Mouse (Mus musculus) megakaryocyte progenitor cell, adult 5-6 weeks (primary cell): Measurements from ENCODE around the gene Syde1. TPM values are rescaled to one million over a fixed set of nuclear protein-coding genes. Genes with fewer than 3 reads are reported as not detected.

Experiments
- ATAC-seq: replicated peaks from 2 replicates; pipeline ENCODE4 v1.8.0; 2016; ENCODE audit warnings: mild to moderate bottlenecking, moderate TSS enrichment, inconsistent platforms; ENCODE audit not compliant: poor library complexity
- total RNA-seq, 2 experiments: library from RNA; stranded (forward) in 1 of 2; stranded (reverse) in 1 of 2; fragments of 157-497, 149-512 nt in 1 of 2; fragments of 200-1000 nt in 1 of 2; gene quantifications; 2 replicates each; pipeline versions ENCODE4 v1.2.3 to v1.2.4; 2015 to 2017

The Syde1 gene
- total RNA-seq, 2 experiments from 2014 or later, result 0.54 to 1.3 TPM

DNA sequence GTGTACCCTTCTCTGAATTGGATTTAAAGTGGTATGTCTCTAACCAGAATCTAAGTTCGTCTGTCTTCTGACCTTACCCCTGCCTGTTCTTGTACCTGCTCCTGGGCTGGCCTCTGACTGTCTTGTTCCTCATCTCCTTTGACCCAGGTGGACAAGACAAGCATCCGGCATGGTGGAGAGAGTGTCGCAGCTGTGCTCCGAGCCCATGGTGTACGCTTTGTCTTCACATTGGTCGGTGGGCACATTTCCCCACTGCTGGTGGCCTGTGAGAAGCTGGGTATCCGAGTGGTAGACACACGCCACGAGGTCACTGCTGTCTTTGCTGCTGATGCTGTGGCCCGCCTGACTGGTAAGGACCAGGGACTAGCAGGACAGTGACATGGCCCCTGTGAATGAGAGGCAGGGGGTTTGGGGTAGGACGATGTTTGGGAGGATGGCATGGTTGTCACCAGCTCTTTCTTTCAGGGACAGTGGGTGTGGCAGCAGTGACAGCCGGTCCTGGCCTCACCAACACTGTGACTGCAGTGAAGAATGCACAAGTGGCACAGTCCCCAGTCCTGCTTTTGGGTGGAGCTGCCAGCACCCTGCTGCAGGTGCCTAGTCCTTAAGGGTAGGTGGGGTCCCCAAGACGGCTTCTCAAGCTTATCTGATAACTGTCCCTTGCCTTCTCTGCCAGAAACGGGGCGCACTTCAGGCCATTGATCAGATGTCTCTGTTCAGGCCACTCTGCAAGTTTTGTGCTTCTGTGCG, 15.2 kb downstream of the Syde1 start:
- ATAC-seq, result no peak

GRCm38 (mm10) chr10:78575690-78576089, 16.1 kb downstream of the Syde1 start:
- ATAC-seq, result peak; percentile 6; the same call in 1 of the 2 replicates

DNA sequence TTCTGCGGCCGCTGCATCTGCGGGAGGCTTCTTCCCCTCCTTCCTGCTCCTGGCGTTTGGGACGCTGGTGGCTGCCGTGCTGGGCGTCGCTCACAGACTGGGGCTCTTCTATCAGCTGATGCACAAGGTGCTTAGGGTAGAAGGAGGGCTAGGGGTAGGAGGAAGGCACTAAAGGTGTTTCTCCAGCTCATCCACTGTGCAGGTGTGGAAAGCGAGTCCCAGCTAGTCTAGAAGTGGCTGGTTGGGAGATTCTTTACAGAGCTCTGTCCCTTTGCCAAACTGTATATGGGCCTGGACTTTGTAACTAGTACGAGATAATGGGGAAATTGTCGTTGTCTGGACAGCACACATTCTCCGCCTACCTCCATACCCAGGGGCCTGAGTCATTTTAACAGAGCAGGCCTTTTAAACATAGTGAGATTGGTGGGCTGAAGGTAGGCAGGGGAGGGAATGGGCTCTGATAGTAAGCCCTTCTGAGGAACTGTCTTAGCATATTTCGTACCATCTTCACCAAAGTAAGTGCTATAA, 16.6 kb downstream of the Syde1 start:
- ATAC-seq, result peak; percentile 0; the same call in 1 of the 2 replicates

DNA sequence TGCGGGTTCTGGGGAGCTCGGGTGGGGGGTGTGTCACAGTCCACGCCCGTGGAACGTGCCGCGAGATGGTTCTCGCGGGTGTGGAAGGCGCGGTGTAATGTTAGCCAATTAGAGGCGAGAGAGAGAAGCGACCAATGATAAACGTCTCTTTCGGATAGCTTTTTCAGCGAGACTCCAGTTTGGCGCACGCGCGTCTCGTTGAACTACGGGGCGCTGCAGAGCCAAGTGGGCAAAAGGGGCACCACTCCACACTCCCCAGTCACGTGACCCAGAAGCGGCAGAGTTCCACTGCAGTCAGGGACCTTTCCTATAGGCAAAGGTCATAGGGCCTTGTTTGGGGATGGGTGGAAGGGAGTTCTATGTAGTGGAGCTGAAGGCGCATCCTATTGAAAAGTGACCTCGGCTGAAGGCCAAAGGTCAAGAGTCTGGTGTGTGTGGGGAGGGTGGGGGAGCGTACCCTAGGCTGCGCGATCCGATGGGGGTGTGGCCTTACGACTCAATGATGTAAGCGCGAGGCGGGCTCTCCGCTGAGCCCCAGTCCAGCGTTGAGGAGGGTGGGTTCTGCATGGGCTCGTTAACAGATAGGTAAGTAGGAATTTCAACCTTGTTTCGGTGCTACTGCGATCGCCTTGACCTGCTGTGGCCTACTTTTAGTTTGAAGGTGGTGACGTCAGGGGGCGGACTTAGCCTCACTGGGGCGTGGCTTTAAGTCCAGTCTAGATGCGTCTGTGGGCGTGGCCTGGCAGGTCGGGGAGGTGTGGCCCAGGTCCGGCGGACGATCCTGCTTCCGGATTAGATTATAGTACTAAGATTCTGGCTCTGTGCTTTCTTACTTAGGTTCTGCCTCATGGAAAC, 17.3 kb downstream of the Syde1 start, which contains the start of gene Ilvbl:
Gene Ilvbl (plus strand): TSS at position 97 of the 855 bp plus-strand sequence.
- ATAC-seq, result peak; percentile 79

DNA sequence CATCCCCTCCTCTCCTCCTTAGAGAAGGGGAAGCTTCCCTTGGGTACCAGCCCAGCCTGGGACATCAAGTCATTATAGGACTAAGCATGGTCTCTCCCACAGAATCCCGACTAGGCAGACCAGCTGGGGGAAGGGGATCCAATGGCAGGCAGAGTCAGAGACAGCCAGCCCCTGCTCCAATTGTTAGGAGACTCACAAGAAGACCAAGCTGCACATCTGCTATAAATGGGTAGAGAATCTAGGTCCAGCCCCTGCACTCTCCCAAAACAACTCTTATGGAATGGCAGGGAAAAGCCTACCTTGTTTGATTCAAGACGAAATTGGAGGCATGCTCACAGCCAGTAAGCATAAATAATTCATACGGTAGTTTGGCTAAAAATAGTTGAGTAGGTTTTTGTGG, 18.5 kb downstream of the Syde1 start:
- ATAC-seq, result no peak

GRCm38 (mm10) chr10:78570897-78571296, 20.9 kb downstream of the Syde1 start:
- no peak for ATAC-seq

DNA sequence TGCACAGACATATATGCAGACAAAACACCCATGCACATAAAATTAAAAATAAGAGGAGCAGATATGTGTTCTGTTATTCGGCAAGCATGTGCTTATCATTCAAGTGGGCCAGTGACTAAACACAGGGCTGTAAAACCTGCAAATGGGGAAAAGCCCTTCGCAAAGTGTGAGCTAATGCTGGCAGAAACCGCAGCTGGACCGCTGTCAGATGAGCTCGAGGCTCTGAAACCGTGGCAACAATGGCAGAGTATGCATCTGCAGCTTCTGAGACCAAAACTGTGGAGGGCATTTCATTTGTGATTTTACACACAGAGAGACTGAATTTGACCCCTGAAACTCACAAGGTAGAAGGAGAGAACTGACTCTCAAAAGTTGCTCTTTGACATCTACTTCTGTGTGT, 21.3 kb downstream of the Syde1 start:
- ATAC-seq, result no peak

GRCm38 (mm10) chr10:78569686-78570085, 22.1 kb downstream of the Syde1 start:
- no peak for ATAC-seq

DNA sequence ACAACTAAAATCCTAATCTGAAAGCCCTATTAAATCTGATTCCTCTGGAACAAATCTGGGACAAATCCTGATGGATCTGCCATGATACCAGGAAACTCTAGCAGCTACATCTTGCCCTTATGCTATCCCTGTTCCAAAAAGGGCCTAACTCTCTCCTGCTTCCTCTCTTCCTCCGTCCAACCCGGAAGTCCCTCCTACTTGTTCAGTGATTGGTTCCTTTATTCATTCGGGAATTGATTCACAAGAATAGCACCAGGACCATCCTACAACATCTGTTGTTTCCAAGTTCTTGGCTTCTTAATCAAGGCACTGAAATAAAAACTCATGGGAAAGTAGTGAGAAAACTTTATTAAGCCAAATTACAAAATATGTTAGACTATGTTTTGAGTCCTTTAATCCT, 22.6 kb downstream of the Syde1 start:
- no peak for ATAC-seq

GRCm38 (mm10) chr10:78565070-78565469, 26.7 kb downstream of the Syde1 start:
- ATAC-seq, result no peak

GRCm38 (mm10) chr10:78540943-78541342, 50.8 kb downstream of the Syde1 start:
- peak; percentile 63 for ATAC-seq

Other genes with a start within 250 kb of the Syde1 start
- 2.7 and 3.1 TPM in 2 replicates for gene Agpat3, start 239.5 kb downstream of the Syde1 start, total RNA-seq (2015)
- 1.8 and 4.1 TPM in 2 replicates for gene Agpat3, start 239.5 kb downstream of the Syde1 start, total RNA-seq (2017)
- gene Rrp1, start 178.9 kb downstream of the Syde1 start, total RNA-seq (2015), result 56.7 and 60.6 TPM in 2 replicates
- gene Rrp1, start 178.9 kb downstream of the Syde1 start, total RNA-seq (2017), result 336 and 416 TPM in 2 replicates
- 48.9 and 56.0 TPM in 2 replicates for gene Cstb, start 166.3 kb downstream of the Syde1 start, total RNA-seq (2015)
- 41.9 and 51.4 TPM in 2 replicates for gene Cstb, start 166.3 kb downstream of the Syde1 start, total RNA-seq (2017)
- gene Pdxk, start 127.0 kb downstream of the Syde1 start, total RNA-seq (2015), result 24.7 and 28.1 TPM in 2 replicates
- gene Pdxk, start 127.0 kb downstream of the Syde1 start, total RNA-seq (2017), result 18.8 and 19.9 TPM in 2 replicates
- gene Olfr1358, start 74.5 kb downstream of the Syde1 start, total RNA-seq (2015), result not detected in 2 replicates
- not detected in 2 replicates for gene Olfr1358, start 74.5 kb downstream of the Syde1 start, total RNA-seq (2017)
- gene Ilvbl, start 17.6 kb downstream of the Syde1 start, total RNA-seq (2015), result 23.1 and 26.9 TPM in 2 replicates
- 9.1 and 9.6 TPM in 2 replicates for gene Ilvbl, start 17.6 kb downstream of the Syde1 start, total RNA-seq (2017)
- not detected in 2 replicates for gene Olfr1357, start 26.1 kb upstream of the Syde1 start, total RNA-seq (2015)
- not detected in 2 replicates for gene Olfr1357, start 26.1 kb upstream of the Syde1 start, total RNA-seq (2017)
- not detected in 2 replicates for gene Casp14, start 126.3 kb upstream of the Syde1 start, total RNA-seq (2015)
- not detected in 2 replicates for gene Casp14, start 126.3 kb upstream of the Syde1 start, total RNA-seq (2017)
- not detected in 2 replicates for gene Ccdc105, start 161.1 kb upstream of the Syde1 start, total RNA-seq (2015)
- gene Ccdc105, start 161.1 kb upstream of the Syde1 start, total RNA-seq (2017), result not detected in 2 replicates
- gene Slc1a6, start 188.5 kb upstream of the Syde1 start, total RNA-seq (2015), result not detected in 2 replicates
- gene Slc1a6, start 188.5 kb upstream of the Syde1 start, total RNA-seq (2017), result not detected in 2 replicates